ENCODE assay signal across 25 mouse cellular contexts in the genomic region with DNA sequence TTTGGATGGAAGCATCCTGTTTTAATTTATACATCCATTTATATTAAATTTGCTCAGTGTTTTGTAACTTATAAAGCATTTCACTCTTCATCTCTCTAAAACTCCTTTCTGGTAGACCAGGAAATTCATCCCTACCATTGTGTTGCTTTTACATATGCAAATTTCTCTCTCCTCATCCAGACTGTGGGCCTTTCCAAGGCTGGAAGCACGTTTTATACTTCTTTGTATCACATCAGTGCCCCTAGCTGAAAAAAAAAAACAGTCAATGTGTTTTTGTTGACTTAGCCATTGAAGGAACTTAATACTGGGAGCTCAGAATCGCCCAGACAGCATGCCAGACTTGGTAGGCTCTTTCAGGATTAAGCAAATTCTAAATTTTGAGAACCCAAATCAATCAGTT.
A peak's percentile ranks its signal among the peaks of the same experiment; 100 is the strongest.
DNase-seq lines count a peak whose midpoint lies in the region; ATAC-seq and TF ChIP-seq lines count a peak whose summit lies in the region.
"Had no signal": no experiment of that assay in that cellular context is flagged by ENCODE, and none has a peak within 500 bp of the region (broad histone marks: within the 10 kb centered on the region; RNA-seq: fewer than 3 reads in every experiment).

No protein-coding gene starts in this region.

- ATAC-seq in forebrain, embryonic 11.5 days (replicated peaks; ENCODE audit: low FRiP score) = 0 out of 2 replicates have a peak, but pooled peaks have one; percentile 42
- ATAC-seq in forebrain, embryonic 12.5 days (ENCODE audit: low FRiP score) = no peak
- no peak for ATAC-seq in forebrain, postnatal 0 days
- no peak for ATAC-seq in forebrain, embryonic 16.5 days
- ATAC-seq: activated CD4-positive, CD25-positive, alpha-beta regulatory T cell, adult 4 months; CD4-positive, CD25-positive, alpha-beta regulatory T cell, adult 4 months; forebrain, embryonic 13.5 days; Patski had no signal

- WGBS in forebrain, embryonic 11.5 days = 8% methylated on average over 2 of the region's 2 CpGs
- 11% methylated on average over 2 of the region's 2 CpGs for WGBS in forebrain, embryonic 12.5 days
- WGBS in forebrain, postnatal 0 days = 11% methylated on average over 2 of the region's 2 CpGs
- 4% methylated on average over 2 of the region's 2 CpGs for WGBS in forebrain, embryonic 16.5 days

- TF ChIP-seq CTCF in forebrain, postnatal 0 days (IDR thresholded peaks at IDR 0.05; ENCODE audit: low read depth) = no peak
- no peak for TF ChIP-seq CTCF in brain, embryonic 14.5 days (IDR thresholded peaks at IDR 0.05; ENCODE audit: borderline replicate concordance, extremely low read depth, insufficient read depth, insufficient read length)

- H3K4me3 ChIP-seq in forebrain, embryonic 11.5 days (ENCODE audit: low read depth, low read length) = no peak overlapping the region
- no peak overlapping the region for H3K4me3 ChIP-seq in forebrain, embryonic 12.5 days (replicated peaks)
- no peak overlapping the region for H3K4me3 ChIP-seq in forebrain, postnatal 0 days (ENCODE audit: low read depth, low read length)
- H3K4me3 ChIP-seq in forebrain, embryonic 16.5 days (replicated peaks; ENCODE audit: low read length) = no peak overlapping the region
- H3K4me3 ChIP-seq: embryonic facial prominence, embryonic 13.5 days; embryonic facial prominence, embryonic 15.5 days; erythroblast, embryonic 14.5 days; forebrain, embryonic 13.5 days had no signal

- H3K4me1 ChIP-seq in forebrain, embryonic 11.5 days (replicated peaks; ENCODE audit: control insufficient read depth, insufficient read depth, low read length) = no peaks in the 10 kb centered on the region
- no peaks in the 10 kb centered on the region for H3K4me1 ChIP-seq in forebrain, embryonic 12.5 days
- no peaks in the 10 kb centered on the region for H3K4me1 ChIP-seq in forebrain, postnatal 0 days (ENCODE audit: insufficient read depth)
- H3K4me1 ChIP-seq in forebrain, embryonic 16.5 days (replicated peaks; ENCODE audit: control insufficient read depth, insufficient read depth, low read length) = peaks cover 4% of the 10 kb centered on the region; the same call in 1 of the 2 replicates
- H3K4me1 ChIP-seq: embryonic facial prominence, embryonic 13.5 days; embryonic facial prominence, embryonic 15.5 days; forebrain, embryonic 13.5 days had no signal

- no peak overlapping the region for H3K4me2 ChIP-seq in forebrain, embryonic 11.5 days (ENCODE audit: low read depth, low read length, severe bottlenecking)
- H3K4me2 ChIP-seq in forebrain, embryonic 12.5 days = no peak overlapping the region
- no peak overlapping the region for H3K4me2 ChIP-seq in forebrain, postnatal 0 days (ENCODE audit: low read depth)
- no peak overlapping the region for H3K4me2 ChIP-seq in forebrain, embryonic 16.5 days (ENCODE audit: low read length)
- H3K4me2 ChIP-seq: embryonic facial prominence, embryonic 13.5 days; embryonic facial prominence, embryonic 15.5 days; forebrain, embryonic 13.5 days had no signal

- no peaks in the 10 kb centered on the region for H3K36me3 ChIP-seq in forebrain, embryonic 11.5 days (ENCODE audit: control insufficient read depth, insufficient read depth, low read length)
- no peaks in the 10 kb centered on the region for H3K36me3 ChIP-seq in forebrain, embryonic 12.5 days (replicated peaks)
- H3K36me3 ChIP-seq in forebrain, postnatal 0 days (ENCODE audit: insufficient read depth) = no peaks in the 10 kb centered on the region
- H3K36me3 ChIP-seq in forebrain, embryonic 16.5 days (ENCODE audit: control insufficient read depth, insufficient read depth) = no peaks in the 10 kb centered on the region
- H3K36me3 ChIP-seq: embryonic facial prominence, embryonic 13.5 days; embryonic facial prominence, embryonic 15.5 days; G1E had no signal

- TF ChIP-seq POLR2A in brain, embryonic 14.5 days (IDR thresholded peaks at IDR 0.05; ENCODE audit: borderline replicate concordance, extremely low read depth, insufficient read depth, insufficient read length, poor library complexity, severe bottlenecking) = no peak

- H3K9ac ChIP-seq in forebrain, embryonic 11.5 days (ENCODE audit: low read length) = no peak overlapping the region
- H3K9ac ChIP-seq in forebrain, embryonic 12.5 days = no peak overlapping the region
- no peak overlapping the region for H3K9ac ChIP-seq in forebrain, postnatal 0 days
- H3K9ac ChIP-seq in forebrain, embryonic 16.5 days (replicated peaks; ENCODE audit: low read depth, low read length) = no peak overlapping the region
- H3K9ac ChIP-seq: embryonic facial prominence, embryonic 13.5 days; embryonic facial prominence, embryonic 15.5 days; forebrain, embryonic 13.5 days had no signal

- no peak overlapping the region for H3K27ac ChIP-seq in forebrain, embryonic 11.5 days (ENCODE audit: low read depth, low read length)
- no peak overlapping the region for H3K27ac ChIP-seq in forebrain, embryonic 12.5 days
- H3K27ac ChIP-seq in forebrain, postnatal 0 days (ENCODE audit: low read depth, low read length) = no peak overlapping the region
- no peak overlapping the region for H3K27ac ChIP-seq in forebrain, embryonic 16.5 days (ENCODE audit: low read length)
- H3K27ac ChIP-seq: embryonic facial prominence, embryonic 13.5 days; embryonic facial prominence, embryonic 15.5 days; forebrain, embryonic 13.5 days had no signal

- no peaks in the 10 kb centered on the region for H3K9me3 ChIP-seq in forebrain, embryonic 11.5 days (ENCODE audit: control insufficient read depth, low read length)
- H3K9me3 ChIP-seq in forebrain, embryonic 12.5 days = no peaks in the 10 kb centered on the region
- no peaks in the 10 kb centered on the region for H3K9me3 ChIP-seq in forebrain, postnatal 0 days (ENCODE audit: low read length)
- H3K9me3 ChIP-seq in forebrain, embryonic 16.5 days (ENCODE audit: control insufficient read depth, low read length) = peaks cover 3% of the 10 kb centered on the region; the same call in 1 of the 2 replicates
- H3K9me3 ChIP-seq: embryonic facial prominence, embryonic 13.5 days; embryonic facial prominence, embryonic 15.5 days; forebrain, embryonic 13.5 days had no signal

- DNase-seq in forebrain, embryonic 11.5 days (ENCODE audit: low spot score) = no peak
- peak; percentile 19 for DNase-seq in forebrain, postnatal 0 days
- DNase-seq in brain, embryonic 14.5 days (ENCODE audit: low read depth) = peak; percentile 51
- DNase-seq: adrenal gland, adult 8-10 months; adrenal gland, postnatal 14 days; adrenal gland, postnatal 36 days; B cell, adult 2 months; cerebellum, adult 11 months; cerebellum, adult 18-20 months; cerebellum, adult 8-10 months; cerebellum, adult 9-11 months; cerebellum, postnatal 14 days; cerebellum, postnatal 36 days; embryo, embryonic 11 days had no signal

- H3K27me3 ChIP-seq in forebrain, embryonic 11.5 days (ENCODE audit: control insufficient read depth, insufficient read depth, low read length) = no peaks in the 10 kb centered on the region
- no peaks in the 10 kb centered on the region for H3K27me3 ChIP-seq in forebrain, embryonic 12.5 days
- H3K27me3 ChIP-seq in forebrain, postnatal 0 days (ENCODE audit: insufficient read depth, low read length) = no peaks in the 10 kb centered on the region
- H3K27me3 ChIP-seq in forebrain, embryonic 16.5 days (replicated peaks; ENCODE audit: control insufficient read depth, insufficient read depth, low read length) = no peaks in the 10 kb centered on the region
- H3K27me3 ChIP-seq: CH12.LX; embryonic facial prominence, embryonic 13.5 days; embryonic facial prominence, embryonic 15.5 days; forebrain, embryonic 13.5 days had no signal
